Mouse (Mus musculus): ENCODE data around the gene Etv2. TPM values are rescaled to one million over a fixed set of nuclear protein-coding genes. Genes with fewer than 3 reads are reported as not detected.

The Etv2 gene
- total RNA-seq, 2 experiments from 2014 or later = not detected

GRCm38 (mm10) chr7:30591605-30591951 lies 44.1 kb downstream of the Etv2 start:
- DNase-seq (ENCODE audit: low spot score in 2 of 2) = no peak
- intact Hi-C loops (cut with DNase I) = no loop called here

GRCm38 (mm10) chr7:30590927-30591604 lies 44.6 kb downstream of the Etv2 start:
- no peak for DNase-seq (ENCODE audit: low spot score in 2 of 2)
- intact Hi-C loops (cut with DNase I) = no loop called here

- intact Hi-C loops (cut with DNase I) = loop anchor here (1.0 to 2.0 kb wide), 2 partner anchors 24 to 27 kb away; partner anchors contain the start of genes Gm49396, Psenen and U2af1l4
- peak in 1 of 2 experiments; percentile 78 for DNase-seq (ENCODE audit: low spot score in 2 of 2)
Measured at GRCm38 (mm10) chr7:30589435-30590301, 46.0 kb downstream of the Etv2 start.

GRCm38 (mm10) chr7:30588676-30589434 lies 46.8 kb downstream of the Etv2 start, which contains the start of gene Kmt2b:
TSS of gene Kmt2b (minus strand) at chr7:30588726.
- peak; percentile 98 for DNase-seq (ENCODE audit: low spot score in 2 of 2)
- intact Hi-C loops (cut with DNase I) = loop anchor here (1.0 to 2.0 kb wide), 2 partner anchors 24 to 26 kb away; partner anchors contain the start of genes Gm49396, Psenen and U2af1l4

- intact Hi-C loops (cut with DNase I) = loop anchor here (2.0 kb wide), 1 partner anchor 25 kb away; the partner anchor contains the start of genes Gm49396, Psenen and U2af1l4
Measured at GRCm38 (mm10) chr7:30587842-30588667, 47.6 kb downstream of the Etv2 start.

GRCm38 (mm10) chr7:30586455-30587020 lies 49.1 kb downstream of the Etv2 start:
- no peak for DNase-seq (ENCODE audit: low spot score in 2 of 2)
- intact Hi-C loops (cut with DNase I) = no loop called here

More at GRCm38 (mm10) chr7:30587842-30588667, 47.6 kb downstream of the Etv2 start:
- peak in 1 of 2 experiments; percentile 64 for DNase-seq (ENCODE audit: low spot score in 2 of 2)

GRCm38 (mm10) chr7:30585170-30585569 lies 50.5 kb downstream of the Etv2 start:
- intact Hi-C loops (cut with DNase I) = no loop called here

GRCm38 (mm10) chr7:30584339-30584738 lies 51.3 kb downstream of the Etv2 start:
- intact Hi-C loops (cut with DNase I) = no loop called here
- DNase-seq (ENCODE audit: low spot score in 2 of 2) = no peak

More at GRCm38 (mm10) chr7:30585170-30585569, 50.5 kb downstream of the Etv2 start:
- no peak for DNase-seq (ENCODE audit: low spot score in 2 of 2)

Small RNA genes within 50 kb of the gene (microRNA-seq; reads per million reads assigned to microRNA genes)
- 1.0 reads per million for gene Mir3569

Other genes starting within 250 kb of the Etv2 start
- gene Tyrobp, start 222.1 kb downstream of the Etv2 start, total RNA-seq (2021) = 10 to 100 TPM; 25.0 to 28.4 TPM
- gene Hcst, start 216.0 kb downstream of the Etv2 start, total RNA-seq (2021) = 1 to 10 TPM; 1.2 to 2.1 TPM
- 1 to 10 TPM; 2.9 to 3.6 TPM for gene Nfkbid, start 214.1 kb downstream of the Etv2 start, total RNA-seq (2021)
- gene Aplp1, start 190.3 kb downstream of the Etv2 start, total RNA-seq (2021) = 1,000 to 10,000 TPM; 1,238 to 1,418 TPM
- 10 to 100 TPM; 12.9 to 17.8 TPM for gene Kirrel2, start 178.2 kb downstream of the Etv2 start, total RNA-seq (2021)
- under 1 TPM; 0.99 to 1.00 TPM for gene Nphs1, start 177.5 kb downstream of the Etv2 start, total RNA-seq (2021)
- gene Prodh2, start 142.2 kb downstream of the Etv2 start, total RNA-seq (2021) = not detected
- gene Arhgap33, start 100.8 kb downstream of the Etv2 start, total RNA-seq (2021) = 100 to 1,000 TPM; 156 to 209 TPM
- 1 to 10 TPM; 4.2 to 5.1 TPM for gene Hspb6, start 83.7 kb downstream of the Etv2 start, total RNA-seq (2021)
- 1 to 10 TPM; 2.8 to 4.5 TPM for gene Proser3, start 83.6 kb downstream of the Etv2 start, total RNA-seq (2021)
- gene Lin37, start 76.0 kb downstream of the Etv2 start, total RNA-seq (2021) = 10 to 100 TPM; 35.9 to 45.5 TPM
- gene U2af1l4, start 72.6 kb downstream of the Etv2 start, total RNA-seq (2021) = 10 to 100 TPM; 68.0 to 71.4 TPM
- 1 to 10 TPM; 3.6 to 9.3 TPM for gene Gm49396, start 72.5 kb downstream of the Etv2 start, total RNA-seq (2021)
- gene Psenen, start 72.2 kb downstream of the Etv2 start, total RNA-seq (2021) = 10 to 100 TPM; 79.8 to 85.1 TPM
- 1 to 10 TPM; 1.8 to 4.5 TPM for gene Igflr1, start 70.4 kb downstream of the Etv2 start, total RNA-seq (2021)
- gene Kmt2b, start 47.1 kb downstream of the Etv2 start, total RNA-seq (2021) = 10 to 100 TPM; 41.3 to 62.2 TPM
- not detected for gene Zbtb32, start 36.9 kb downstream of the Etv2 start, total RNA-seq (2021)
- under 1 TPM in 1 of 2 experiments, not detected in 1; 0.36 TPM for gene Upk1a, start 23.0 kb downstream of the Etv2 start, total RNA-seq (2021)
- gene Cox6b1, start 9.7 kb downstream of the Etv2 start, total RNA-seq (2021) = 100 to 1,000 TPM; 561 to 663 TPM
- gene Rbm42, start 14.5 kb upstream of the Etv2 start, total RNA-seq (2021) = 10 to 100 TPM; 67.4 to 74.4 TPM
- 1 to 10 TPM; 4.0 to 5.7 TPM for gene Haus5, start 29.1 kb upstream of the Etv2 start, total RNA-seq (2021)
- not detected for gene Pmis2, start 35.8 kb upstream of the Etv2 start, total RNA-seq (2021)
- gene 2200002J24Rik, start 63.1 kb upstream of the Etv2 start, total RNA-seq (2021) = not detected
- gene Atp4a, start 76.4 kb upstream of the Etv2 start, total RNA-seq (2021) = under 1 TPM; 0.23 to 0.47 TPM
- 100 to 1,000 TPM; 114 to 115 TPM for gene Tmem147, start 93.7 kb upstream of the Etv2 start, total RNA-seq (2021)
- under 1 TPM in 1 of 2 experiments, not detected in 1; 0.35 TPM for gene Gapdhs, start 107.8 kb upstream of the Etv2 start, total RNA-seq (2021)
- gene Sbsn, start 115.6 kb upstream of the Etv2 start, total RNA-seq (2021) = 1 to 10 TPM; 5.5 to 7.9 TPM
- 1 to 10 TPM; 2.6 to 3.6 TPM for gene Dmkn, start 127.9 kb upstream of the Etv2 start, total RNA-seq (2021)
- gene Krtdap, start 152.0 kb upstream of the Etv2 start, total RNA-seq (2021) = not detected
- not detected for gene Ffar2, start 187.9 kb upstream of the Etv2 start, total RNA-seq (2021)
- not detected for gene Ffar3, start 220.3 kb upstream of the Etv2 start, total RNA-seq (2021)
- gene Ffar1, start 225.7 kb upstream of the Etv2 start, total RNA-seq (2021) = not detected
- not detected for gene Cd22, start 244.5 kb upstream of the Etv2 start, total RNA-seq (2021)